Mouse (Mus musculus) CD8-positive naive resting alpha-beta T cell, adult 2 months (primary cell): ENCODE results near the gene Macrod1.
"Not testable (repeated sequence)": the region's sequence is repeated elsewhere in the genome, so short reads cannot be mapped to it uniquely, and the experiment has no call there.

Experiments used
- DNase-seq, 2 experiments: peaks; one replicate each; pipeline ENCODE4 v3.0.0; 2022; ENCODE audit warnings: low read depth in 2 of 2, low spot score in 2 of 2

Gene Macrod1

DNA sequence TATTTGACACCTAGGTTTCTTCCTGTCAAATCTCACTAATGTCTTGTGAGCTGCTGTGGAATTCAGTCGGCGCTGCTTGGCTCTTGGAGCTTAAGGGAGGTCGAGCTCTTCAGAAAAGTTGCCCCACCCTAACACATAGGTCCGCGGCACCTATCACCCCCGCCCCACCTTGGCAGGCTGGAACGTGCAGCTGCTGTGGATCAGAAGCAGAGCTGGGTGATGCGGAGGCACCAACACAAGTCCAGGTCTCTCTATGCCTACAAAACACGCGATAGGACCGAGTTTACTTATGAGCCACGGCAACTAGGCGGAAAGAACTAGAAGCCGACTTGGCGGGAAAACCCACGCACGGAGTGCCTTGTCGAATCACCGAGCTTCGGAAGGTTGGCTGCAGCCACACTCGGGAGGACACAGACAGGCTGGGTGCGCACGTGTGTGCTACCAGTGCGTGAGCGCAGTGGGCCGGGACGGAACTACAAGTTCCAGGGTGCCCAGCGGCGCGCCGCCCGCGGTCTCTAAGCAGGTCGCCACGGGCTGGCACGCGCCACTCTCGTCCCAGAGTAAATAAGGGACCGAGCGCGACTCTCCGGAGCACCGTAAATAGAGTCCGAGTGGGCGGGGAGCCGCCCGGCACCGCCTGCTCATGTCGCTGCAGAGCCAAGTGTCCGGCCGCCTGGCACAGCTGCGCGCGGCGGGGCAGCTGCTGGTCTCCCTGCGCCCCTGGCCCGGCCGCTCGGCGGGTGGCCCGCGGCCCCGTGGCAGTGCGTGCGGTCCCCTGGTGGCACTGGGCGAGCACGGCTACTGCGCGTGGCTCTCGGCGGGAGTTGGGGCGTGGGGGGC is at the start of gene Macrod1:
Gene Macrod1 (plus strand): TSS at position 563 of the 840 bp plus-strand sequence.
- DNase-seq, result peak; percentile 62 to 65

- DNase-seq, result no peak
These were observed 49.6 kb upstream of the Macrod1 start for GRCm38 (mm10) chr19:7006892-7007593.

DNA sequence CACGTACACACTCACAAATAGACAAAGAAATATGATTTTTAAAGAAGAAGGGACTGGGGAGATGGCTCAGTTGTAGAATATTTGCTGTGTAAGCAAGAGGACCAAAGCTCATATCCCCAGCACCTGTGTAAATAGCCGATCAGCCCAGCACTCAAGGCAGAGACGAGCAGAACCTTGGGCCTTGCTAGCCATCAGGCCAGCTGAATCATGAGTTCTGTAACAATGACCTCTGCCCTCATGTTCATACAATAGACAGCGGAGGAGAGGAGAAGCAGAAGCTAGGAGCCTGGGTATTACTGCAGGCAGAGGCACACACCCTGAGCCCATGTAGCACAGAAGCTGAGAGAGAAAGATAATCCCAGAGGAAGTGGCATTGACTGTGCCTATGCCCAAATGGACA is 44.2 kb upstream of the Macrod1 start:
- no peak for DNase-seq

- DNase-seq, result no peak
These were observed 42.6 kb upstream of the Macrod1 start for GRCm38 (mm10) chr19:7013984-7014383.

DNA sequence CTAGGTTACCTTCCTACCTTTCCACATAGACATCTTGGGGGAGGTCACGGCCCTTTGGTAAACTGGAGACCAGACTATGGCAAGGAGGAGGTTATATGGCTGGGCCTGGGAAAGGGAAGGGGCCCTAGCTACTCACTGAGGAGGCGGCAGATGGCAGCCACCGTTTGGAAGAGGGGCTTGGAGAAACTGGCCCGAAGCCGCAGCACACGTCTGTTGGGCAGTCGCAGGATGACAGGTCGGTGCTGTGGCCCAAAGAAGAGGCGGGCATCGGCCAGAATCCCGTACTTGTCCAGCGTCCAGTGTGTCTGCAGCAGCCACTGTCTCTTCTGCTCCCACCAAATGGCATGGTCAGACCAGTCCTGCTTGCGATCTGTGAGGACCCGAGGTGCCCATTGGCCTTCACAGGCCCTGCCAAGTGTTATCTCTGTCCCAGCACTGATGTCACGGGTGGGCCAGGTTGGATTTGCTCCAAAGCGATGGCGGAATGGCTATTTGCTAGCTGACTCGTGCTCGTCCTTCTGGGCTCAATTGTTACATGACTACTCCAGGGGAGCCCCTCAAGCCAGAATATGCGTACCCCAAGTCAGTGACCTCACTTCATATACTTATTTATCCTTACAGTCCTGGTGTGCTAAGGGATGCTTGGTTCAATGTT is 42.0 kb upstream of the Macrod1 start:
- no peak for DNase-seq

DNA sequence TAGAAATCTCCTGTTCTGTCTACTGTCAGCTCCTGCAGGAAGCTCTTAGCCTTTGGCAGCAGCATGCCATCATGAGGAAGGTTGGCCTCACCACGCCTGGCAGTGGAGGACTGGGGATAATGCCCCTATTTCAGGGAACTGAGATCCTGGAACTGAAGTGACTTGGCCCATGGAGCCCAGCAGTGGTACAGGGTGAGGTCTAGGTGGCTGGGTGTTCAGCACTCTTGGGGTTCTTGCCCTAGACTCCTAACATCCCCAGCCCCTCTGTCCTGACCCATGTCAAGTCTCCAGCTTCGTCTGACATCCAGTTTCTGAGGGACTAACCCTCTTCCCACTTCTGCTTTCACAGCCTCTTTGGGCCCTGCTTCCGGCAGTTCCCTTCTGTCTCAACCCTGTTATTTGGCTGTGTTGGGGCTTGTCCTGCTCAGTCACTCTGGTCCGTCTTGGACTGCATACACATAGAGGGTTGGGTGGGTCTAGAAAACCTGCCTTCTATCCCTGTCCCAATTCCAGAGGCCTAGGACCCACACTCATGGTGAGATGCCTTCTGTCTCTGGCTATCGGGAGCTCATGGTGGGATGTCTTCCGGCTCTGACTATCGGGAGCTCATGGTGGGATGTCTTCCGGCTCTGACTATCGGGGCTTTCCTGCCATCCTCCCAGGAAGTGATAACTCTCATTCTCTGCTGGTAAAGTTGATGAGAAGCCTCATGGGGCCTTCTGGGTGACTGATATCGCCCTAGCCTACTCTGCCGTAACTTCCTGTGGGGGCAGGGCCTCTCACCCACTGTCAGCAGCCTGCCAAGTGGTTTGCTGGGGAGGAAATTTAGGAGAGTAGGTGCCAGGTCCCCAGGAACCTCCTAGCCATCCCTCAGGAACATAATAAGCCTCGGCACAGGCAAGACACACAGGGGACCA is 38.8 kb upstream of the Macrod1 start:
- DNase-seq, result peak in 1 of 2 experiments; percentile 52

DNA sequence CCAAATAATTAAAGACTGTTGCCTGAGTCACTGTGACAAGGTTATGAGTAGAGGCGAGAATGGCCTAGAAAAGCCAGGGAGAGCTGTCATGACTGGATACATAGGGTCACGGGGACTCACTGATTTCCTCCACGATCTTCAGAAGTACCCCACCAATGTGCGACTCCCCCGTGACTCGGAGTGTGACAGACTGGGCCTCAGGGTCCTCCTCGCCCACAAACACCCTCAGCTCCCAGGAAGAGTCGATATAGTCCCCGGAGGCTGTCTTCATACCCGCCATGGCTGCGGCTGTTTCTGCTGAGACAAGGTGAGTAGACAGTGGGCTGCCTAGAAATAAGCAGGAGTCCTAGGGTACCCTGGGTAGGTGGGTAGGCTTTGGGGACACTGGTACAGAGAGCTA is 38.1 kb upstream of the Macrod1 start:
- DNase-seq, result no peak

- peak; percentile 68 to 78 for DNase-seq
These were observed 37.4 kb upstream of the Macrod1 start, which contains the start of gene Fermt3 for GRCm38 (mm10) chr19:7019191-7019590. Gene Fermt3, minus strand, starts transcription at chr19:7019469.

GRCm38 (mm10) chr19:7020224-7020641 is 36.4 kb upstream of the Macrod1 start:
- DNase-seq, result peak; percentile 66 to 70

GRCm38 (mm10) chr19:7029531-7029930 is 27.1 kb upstream of the Macrod1 start:
- no peak for DNase-seq

GRCm38 (mm10) chr19:7034006-7034405 is 22.6 kb upstream of the Macrod1 start:
- no peak for DNase-seq

DNA sequence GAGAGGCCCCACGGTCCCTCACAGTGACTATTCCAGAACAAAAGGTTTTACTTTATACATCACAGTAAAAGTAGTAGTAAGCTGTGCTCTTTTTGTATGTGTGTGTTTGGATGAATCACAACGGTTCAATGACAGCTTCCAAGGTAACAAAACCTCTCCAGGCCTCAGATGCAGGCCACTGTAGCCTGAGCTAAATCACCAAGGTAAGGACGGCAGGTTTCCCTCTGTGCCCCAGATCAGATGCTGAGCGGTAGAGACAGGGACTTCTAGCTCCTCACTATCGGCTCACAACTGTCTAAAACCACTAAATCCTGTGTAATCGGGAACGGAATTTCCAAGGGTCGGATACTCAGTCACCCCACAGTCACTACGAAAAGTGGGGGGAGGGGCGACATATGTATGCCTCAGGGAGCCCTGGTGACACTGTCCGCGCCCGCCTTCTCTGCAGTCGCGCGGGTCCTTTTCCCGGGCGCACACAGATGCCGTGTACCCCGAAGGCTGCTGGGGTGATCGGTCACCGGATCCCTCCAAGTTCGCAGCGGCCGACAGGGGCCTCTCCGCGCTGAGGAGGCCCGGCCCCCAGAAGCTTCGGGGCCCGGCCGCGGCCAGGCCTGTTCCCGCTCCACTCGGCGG is 17.4 kb upstream of the Macrod1 start:
- DNase-seq, result peak; percentile 36 to 55

DNA sequence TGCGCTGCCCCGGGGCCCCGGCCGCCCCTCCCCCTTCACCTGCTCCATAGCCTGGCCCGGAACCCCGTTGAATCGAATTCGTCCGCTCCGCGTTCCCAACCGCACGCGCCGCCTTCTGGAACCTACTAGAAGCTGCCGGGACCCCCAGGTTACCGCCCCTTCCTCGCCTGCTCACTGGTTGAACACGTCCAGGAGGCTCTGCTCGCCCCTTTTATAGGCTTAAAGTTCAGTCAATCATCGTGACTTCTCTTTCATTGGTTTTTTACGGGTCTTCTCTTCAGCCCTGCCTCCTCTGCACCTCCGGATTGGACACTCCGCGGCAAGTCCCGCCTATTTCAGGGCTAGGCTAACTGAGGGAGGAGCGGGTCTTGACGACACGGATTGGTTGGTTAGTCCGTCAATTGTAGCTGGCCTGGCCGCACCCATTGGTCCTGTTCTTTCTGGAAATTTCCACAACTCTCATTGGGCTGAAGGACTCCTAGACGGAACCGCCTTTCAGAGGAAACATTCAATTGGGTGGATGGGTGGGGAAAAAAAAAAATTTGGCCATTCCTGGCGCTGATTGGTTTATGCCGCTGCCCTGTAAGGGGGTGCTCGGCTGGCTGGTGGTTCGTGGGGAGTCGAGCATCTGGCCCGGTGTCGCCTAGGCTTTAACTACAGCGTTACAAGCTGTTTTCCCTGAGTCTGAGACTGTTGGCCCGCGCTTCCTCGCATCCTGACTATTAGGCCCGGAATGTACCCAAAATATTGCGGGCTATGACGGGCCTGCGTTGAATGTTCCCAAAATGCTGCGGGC is 16.6 kb upstream of the Macrod1 start, which contains the start of gene Stip1:
Gene Stip1 (minus strand): TSS at position 127 of the 796 bp plus-strand sequence.
- peak; percentile 96 to 98 for DNase-seq

GRCm38 (mm10) chr19:7040637-7041130 is 15.9 kb upstream of the Macrod1 start:
- peak in 1 of 2 experiments; percentile 38 for DNase-seq

DNA sequence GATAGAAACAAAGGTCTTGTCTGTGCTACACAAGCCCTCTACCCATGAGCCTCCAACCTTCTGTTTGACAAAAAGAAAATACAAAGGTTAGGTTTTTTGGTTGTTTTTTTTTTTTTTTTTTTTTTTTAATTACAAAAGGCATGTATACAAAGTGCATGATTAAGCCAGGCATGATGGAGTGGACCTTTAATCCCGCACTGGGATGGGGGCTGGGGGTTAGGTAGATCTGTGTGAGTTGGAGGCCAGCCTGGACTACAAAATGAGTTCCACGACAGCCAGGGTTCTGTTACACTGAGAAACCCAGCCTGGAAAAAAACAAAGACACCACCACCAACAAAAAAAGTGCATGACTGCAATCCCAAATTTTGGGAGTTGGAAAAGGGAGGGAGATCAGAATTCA is 15.4 kb upstream of the Macrod1 start:
- no peak for DNase-seq

DNA sequence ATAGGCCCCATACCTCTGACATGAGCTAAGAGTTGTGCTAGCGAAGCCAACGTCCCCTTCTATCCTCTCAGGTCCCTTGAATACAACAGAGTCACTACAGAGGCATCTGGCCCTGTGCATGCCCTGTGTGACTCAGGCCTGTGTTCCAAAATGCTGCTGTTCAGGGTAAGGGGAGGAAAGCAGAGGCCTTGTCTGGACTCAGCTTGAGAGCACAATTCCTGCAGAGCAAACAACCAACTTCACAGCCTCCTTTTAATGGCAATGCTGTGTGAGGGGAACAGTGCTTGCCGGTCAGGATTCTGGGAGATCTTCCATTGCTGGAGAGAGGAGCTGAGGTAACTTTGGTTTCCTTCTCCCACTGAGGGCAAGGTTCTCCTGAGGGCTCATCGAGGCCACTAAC is 12.3 kb upstream of the Macrod1 start:
- DNase-seq, result no peak

- no peak for DNase-seq
These were observed 11.9 kb upstream of the Macrod1 start for GRCm38 (mm10) chr19:7044706-7045105.

- not testable (repeated sequence) for DNase-seq
These were observed 3.2 kb upstream of the Macrod1 start for GRCm38 (mm10) chr19:7053382-7053781.

- DNase-seq, result no peak
These were observed 1.8 kb upstream of the Macrod1 start for GRCm38 (mm10) chr19:7054772-7055171.
